Mouse (Mus musculus): ENCODE measurements at regions not wholly inside any gene's neighbourhood (a gene's known extent, or its start where the extent isn't known, plus 50 kb on each side); places are given as distances from the start of the nearest gene placed in this dataset.

DNA sequence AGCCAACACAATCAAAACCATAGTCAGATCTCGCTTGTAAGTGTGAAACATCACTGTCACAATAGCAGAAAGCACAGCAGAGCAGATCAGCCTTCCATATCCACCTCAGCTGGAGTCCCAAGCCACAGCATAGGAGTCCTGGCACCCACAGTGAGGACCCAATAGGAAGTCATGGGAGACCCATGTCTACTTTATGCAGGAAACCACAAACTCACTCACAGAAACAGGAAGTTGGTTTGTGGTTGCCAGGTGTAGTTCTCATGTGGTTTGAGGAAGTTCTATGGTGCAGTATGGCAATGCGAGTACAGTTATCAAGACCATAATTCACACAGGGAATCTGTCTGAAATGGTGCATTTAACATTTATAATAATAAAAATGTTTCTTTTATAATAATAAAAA lies 77.6 kb upstream of the Kctd3 start:
- DNase-seq (ENCODE audit: low spot score in 2 of 2), result no peak

GRCm38 (mm10) chr1:189081267-189081666 lies 73.6 kb upstream of the Kctd3 start:
- DNase-seq (ENCODE audit: low spot score in 2 of 2), result no peak

DNA sequence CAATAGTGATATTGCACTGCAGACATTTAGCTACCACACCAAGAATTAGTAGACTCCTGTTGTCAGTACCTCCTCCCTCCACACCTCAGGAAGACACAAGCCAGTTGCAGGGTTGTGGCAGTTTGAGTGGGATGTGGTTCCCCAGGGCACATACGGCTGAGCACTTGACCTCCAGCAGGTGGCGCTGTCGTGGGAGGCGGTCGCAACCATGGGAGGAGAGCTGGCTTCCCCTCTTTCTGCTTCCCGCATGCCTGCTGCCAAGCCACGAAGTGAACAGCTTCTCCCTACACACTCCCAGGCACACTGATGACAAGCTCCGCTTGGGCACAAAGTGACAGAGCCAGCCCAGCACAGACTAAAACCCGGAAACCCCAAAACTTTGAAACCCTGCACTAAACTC lies 73.2 kb upstream of the Kctd3 start:
- peak; percentile 22 to 72 for DNase-seq (ENCODE audit: low spot score in 2 of 2)

GRCm38 (mm10) chr1:189079451-189080410 lies 72.1 kb upstream of the Kctd3 start:
- peak in 1 of 2 experiments; percentile 56 for DNase-seq (ENCODE audit: low spot score in 2 of 2)

DNA sequence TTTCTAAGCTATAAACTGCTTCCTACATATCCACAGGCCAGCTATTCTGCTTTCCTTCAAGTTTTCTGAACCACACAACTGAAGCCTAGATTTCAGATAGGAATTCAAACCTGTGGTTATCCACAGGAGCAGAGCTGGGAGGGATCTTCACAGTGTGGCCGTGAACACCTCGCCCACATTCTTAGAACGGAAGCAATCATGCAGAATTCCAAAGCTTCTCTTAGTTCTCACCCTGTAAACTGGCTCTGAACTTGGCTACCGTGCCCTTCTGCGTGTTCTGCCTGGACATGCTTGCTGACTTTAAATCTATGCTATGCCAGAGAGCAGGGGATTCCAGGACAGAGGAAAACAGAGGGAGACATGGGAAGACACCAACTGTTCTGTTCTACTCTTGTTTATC lies 70.2 kb upstream of the Kctd3 start:
- DNase-seq (ENCODE audit: low spot score in 2 of 2), result peak in 1 of 2 experiments; percentile 36

GRCm38 (mm10) chr1:189076276-189076675 lies 68.6 kb upstream of the Kctd3 start:
- no peak for DNase-seq (ENCODE audit: low spot score in 2 of 2)

- DNase-seq (ENCODE audit: low spot score in 2 of 2), result no peak
These were observed 68.0 kb upstream of the Kctd3 start for GRCm38 (mm10) chr1:189075671-189076070.

- DNase-seq (ENCODE audit: low spot score in 2 of 2), result no peak
These were observed 64.9 kb upstream of the Kctd3 start for GRCm38 (mm10) chr1:189072516-189072915.

- no peak for DNase-seq (ENCODE audit: low spot score in 2 of 2)
These were observed 60.6 kb upstream of the Kctd3 start for GRCm38 (mm10) chr1:189068204-189068603.

DNA sequence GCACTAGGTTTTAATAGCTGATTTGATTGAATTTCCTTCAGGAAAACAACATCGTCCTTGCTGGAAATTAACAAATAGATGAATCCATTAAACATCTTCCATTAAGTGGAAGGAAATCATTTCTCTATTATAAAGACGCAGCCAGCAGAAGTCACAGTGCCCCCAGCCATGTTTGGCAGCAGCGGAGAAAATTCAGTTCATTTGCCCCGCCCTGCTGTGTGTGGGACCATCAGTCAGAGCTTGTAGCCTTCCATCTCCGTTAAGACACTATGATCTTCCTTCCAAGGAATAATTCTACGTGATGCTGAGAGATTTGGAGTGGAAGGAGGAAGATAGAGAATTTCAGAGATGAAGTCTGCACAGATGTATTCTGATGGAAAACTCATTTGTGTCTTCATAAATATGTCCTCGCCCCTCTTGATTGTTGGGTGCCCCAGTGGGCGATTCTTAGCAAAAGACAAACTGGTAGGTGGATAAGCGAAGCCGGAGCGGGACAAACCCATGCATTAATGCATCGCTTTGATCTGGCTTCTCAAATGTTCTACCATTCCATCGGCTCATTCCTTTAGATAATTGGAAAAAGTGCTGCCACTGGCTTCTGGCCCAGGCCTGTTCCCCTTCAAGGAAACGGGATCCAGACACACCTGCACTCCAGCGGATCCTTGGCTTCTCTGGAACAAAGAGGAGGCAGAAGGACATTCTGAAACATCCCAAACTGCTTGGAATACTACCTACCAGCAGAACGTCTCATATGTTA lies 59.7 kb upstream of the Kctd3 start:
- no peak for DNase-seq (ENCODE audit: low spot score in 2 of 2)

- no peak for DNase-seq (ENCODE audit: low spot score in 2 of 2)
These were observed 59.0 kb upstream of the Kctd3 start for GRCm38 (mm10) chr1:189066446-189067151.

DNA sequence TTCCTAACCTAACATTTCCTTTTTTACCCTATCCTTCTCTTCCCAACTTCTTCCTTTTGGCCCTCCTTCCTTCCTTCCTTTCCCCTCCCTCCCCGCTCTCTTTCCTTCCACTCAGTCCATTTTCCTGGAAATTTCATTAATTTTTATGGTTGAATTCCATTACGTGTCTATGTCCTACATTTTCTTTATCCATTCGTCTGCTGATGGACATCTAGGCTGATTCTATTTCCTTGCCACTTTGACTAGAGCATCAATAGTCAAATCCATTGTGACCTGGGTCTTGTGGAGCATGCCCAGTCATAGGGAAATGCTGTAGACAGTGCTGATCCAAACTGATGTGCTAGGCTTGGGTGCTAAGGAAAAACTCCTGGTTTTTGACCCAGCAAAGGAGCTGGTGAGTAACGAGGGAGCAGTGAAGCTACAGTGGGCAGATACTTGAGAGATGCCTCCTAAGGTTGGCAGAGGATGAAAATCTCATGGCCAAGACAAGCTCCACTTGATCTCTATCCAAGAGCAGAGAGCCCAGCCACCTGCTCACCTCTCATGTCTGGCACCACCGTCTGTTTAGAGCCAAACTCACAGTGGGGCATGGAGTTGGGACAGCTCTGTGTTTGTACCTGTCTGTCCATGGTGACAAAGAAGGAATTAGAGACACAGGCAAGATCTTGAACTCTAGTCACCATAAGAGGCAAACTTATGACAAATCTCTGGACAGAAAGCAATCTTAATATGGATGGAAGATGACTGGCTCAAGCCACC lies 57.7 kb upstream of the Kctd3 start:
- no peak for DNase-seq (ENCODE audit: low spot score in 2 of 2)

- no peak for DNase-seq (ENCODE audit: low spot score in 2 of 2)
These were observed 57.0 kb upstream of the Kctd3 start for GRCm38 (mm10) chr1:189064629-189065028.

DNA sequence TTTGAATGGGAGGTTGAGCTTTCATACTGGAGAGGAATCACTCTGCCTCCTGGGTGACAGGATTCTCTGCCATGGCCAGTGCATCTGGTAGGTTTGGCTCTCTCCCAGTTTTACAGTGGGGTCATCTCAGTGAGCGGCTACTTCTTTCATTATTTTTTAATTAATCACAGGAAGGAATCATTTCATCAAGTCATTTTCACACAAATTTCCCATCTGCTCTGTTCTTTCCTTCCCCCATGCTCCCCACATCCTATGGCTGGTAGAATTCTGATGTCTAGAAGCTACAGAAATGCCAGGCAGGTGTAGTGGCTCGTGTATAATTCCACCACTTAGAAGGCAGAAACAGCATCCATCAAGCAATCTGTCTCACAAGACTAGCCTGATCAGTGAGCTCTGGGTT lies 56.1 kb upstream of the Kctd3 start:
- DNase-seq (ENCODE audit: low spot score in 2 of 2), result no peak

DNA sequence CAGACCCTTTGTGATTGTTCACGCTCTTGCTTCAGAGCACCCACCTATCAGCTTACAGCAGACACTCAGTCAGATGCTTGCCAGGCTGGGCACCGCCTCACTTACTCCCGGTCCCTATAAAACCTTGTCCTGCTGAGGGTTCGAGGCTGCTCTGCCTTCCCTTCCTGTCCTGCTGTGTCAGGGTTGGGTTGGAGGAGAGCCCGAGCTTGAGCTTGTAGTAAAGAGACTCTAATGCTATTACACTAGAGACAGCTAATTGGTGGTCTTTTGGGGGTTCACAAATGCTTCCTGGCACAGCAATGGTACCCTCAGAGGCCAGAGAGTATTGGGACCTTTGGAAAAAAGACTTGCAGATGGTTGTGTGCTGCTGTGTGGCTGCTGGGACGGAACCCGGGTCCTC lies 55.6 kb upstream of the Kctd3 start:
- DNase-seq (ENCODE audit: low spot score in 2 of 2), result no peak
